Mouse (Mus musculus) thymus, postnatal 4 days (tissue): ENCODE data around the gene Arid3c.
"Not testable (repeated sequence)": the region's sequence is repeated elsewhere in the genome, so short reads cannot be mapped to it uniquely, and the experiment has no call there.

Source experiments
- DNase-seq: peaks from one replicate; pipeline ENCODE4 v3.0.0; 2021

Gene Arid3c

DNA sequence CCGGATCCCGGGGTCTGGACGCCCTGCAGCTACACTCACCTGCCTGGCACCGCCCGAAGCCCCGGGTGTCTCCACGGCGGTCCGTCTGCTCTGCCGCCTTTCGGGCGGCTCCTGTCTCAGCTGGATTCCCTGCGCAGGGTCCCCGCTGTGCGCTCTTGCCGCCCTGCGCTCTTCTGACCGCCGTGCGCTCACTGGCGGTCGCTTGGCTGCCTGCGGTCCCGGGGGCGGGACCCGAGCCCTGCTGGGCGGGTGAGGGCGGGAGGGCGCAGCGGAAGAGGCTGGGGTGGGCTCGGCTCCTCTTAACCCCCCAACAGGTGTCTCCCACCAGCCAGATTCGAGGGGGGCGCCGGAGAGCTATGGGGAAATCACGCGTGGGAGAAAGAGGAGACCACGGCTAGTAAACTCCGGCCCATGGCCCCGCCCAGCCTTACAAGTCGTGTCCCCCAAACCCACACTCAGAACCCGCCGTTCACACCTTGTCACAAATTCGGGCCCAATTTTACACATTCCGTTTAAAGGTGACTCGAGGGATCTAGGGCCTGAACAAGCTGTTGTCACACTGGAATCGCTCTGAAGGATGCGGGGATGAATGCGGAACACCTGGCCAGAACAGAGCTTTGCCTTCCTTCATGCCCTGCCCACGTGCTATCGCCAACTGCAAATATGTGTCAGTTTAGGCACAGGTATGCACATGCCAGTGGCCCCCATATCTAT lies at the start of gene Arid3c:
Gene Arid3c (minus strand): TSS at position 91 of the 714 bp plus-strand sequence.
- DNase-seq, result peak; percentile 66

GRCm38 (mm10) chr4:41775840-41776239 lies 44.9 kb upstream of the Arid3c start:
- not testable (repeated sequence) for DNase-seq

GRCm38 (mm10) chr4:41774506-41774905 lies 43.6 kb upstream of the Arid3c start:
- DNase-seq, result not testable (repeated sequence)

GRCm38 (mm10) chr4:41774002-41774401 lies 43.1 kb upstream of the Arid3c start, which contains the start of gene Ccl27a:
Gene Ccl27a, minus strand, starts transcription at chr4:41774247.
- peak; percentile 89 for DNase-seq

- DNase-seq, result peak; percentile 57
Observed at GRCm38 (mm10) chr4:41773502-41773901, 42.6 kb upstream of the Arid3c start.

DNA sequence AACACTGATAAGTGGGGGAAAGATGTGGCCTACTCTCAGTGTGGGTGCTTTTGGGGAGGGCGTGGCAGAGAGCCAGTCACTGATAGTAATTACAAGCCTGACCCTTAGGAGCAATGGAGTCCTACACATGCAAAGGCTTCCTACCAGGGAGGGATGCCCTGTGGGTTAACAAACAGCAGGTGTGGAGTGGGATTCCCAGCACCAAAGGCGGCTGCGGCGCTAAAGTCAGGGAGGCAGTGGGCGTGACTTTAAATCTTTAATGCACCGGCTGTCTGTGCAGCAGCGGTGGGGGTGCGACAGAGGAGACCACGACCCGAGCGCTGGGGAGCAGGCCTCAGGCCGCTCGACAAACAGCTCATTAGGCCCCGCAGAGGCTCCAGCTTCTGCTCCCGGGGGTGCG lies 42.0 kb upstream of the Arid3c start:
- peak; percentile 31 for DNase-seq

- not testable (repeated sequence) for DNase-seq
Observed at GRCm38 (mm10) chr4:41767301-41767700, 36.4 kb upstream of the Arid3c start.

DNA sequence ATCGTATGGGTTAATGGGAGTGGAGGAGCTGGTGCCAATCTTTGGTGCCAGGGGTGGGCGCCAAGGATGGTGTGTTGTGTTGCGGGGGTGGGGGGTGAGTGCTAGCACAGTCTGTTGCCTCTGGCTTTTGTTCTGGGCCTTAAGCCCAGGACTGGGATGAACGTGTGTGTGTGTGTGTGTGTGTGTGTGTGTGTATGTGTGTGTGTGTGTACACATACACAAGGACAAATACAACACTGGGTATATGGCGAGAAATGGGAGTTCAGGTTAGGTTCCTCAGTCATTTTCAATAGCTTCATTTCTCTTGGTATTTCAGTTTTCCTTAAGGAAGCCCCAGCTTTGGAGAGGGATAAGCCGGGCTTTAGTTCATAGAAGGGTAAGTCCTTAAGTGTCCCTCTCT lies 32.2 kb upstream of the Arid3c start:
- not testable (repeated sequence) for DNase-seq

DNA sequence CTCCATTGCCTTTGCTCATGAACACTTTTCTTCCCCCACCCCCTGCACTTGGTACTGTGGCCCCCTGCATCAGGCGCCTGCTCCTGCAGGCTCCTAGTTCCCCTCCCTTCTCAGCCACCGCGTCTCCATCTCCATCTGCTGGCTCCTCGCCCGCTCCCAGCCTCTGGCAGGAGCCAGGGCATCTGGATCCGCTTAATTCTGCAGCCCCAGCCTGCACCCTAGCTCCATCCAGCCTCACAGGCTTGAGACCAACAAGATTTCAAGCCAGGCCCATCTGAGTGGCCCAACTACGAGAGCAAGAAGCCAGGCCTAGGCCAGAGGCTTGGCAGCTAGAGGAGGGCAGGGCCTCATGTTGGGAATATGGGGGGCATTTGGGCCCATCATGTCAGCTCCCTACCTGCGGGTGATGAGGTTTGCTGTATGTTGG lies 31.8 kb upstream of the Arid3c start:
- DNase-seq, result not testable (repeated sequence)

GRCm38 (mm10) chr4:41762099-41762687 lies 31.3 kb upstream of the Arid3c start:
- no peak for DNase-seq

- no peak for DNase-seq
Observed at GRCm38 (mm10) chr4:41761680-41762079, 30.7 kb upstream of the Arid3c start.

- no peak for DNase-seq
Observed at GRCm38 (mm10) chr4:41760911-41761310, 30.0 kb upstream of the Arid3c start.

DNA sequence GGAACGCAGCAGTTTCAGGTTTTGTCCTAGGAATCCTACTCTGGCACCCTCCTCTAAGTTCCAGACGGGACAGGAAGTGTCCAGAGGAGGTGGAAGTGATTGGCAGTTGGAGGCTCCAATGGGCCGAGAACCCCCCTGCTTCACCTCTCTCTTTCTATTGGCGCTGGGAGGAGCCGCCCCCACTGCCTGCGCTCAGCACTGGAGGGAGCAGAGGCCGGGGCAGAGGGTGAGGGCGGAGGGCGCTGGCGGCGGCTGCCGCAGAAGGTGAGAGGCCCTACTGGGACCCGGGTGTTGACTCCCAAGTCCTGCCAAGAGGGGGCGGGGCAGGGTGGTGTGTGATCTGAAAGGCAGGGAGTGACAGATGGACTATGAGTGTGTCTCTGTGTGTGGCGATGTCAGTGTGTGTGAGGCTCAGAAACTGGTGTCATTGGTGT lies 29.4 kb upstream of the Arid3c start:
- peak; percentile 85 for DNase-seq

- DNase-seq, result no peak
Observed at GRCm38 (mm10) chr4:41759656-41760287, 28.8 kb upstream of the Arid3c start.

DNA sequence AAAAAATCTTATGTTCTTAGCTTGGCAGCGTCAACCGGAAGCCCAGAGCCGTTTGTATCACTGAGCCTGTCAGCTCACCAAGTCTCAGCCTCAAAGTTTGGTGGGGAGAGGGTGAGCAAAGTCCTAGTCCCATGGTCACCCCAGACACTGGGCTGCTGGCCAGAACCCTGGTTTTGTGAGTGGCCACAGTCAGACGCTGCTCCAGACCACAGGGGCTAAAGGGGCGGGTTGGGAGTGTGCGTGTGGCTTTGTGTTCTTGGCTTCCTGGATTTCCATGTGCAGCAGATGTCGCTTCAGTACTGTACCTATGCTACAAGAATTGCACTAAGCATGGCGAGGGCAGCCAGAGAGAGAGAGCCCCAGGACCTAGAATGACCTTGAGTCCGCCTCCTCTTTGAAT lies 28.3 kb upstream of the Arid3c start:
- no peak for DNase-seq

GRCm38 (mm10) chr4:41758701-41759100 lies 27.8 kb upstream of the Arid3c start:
- DNase-seq, result no peak

DNA sequence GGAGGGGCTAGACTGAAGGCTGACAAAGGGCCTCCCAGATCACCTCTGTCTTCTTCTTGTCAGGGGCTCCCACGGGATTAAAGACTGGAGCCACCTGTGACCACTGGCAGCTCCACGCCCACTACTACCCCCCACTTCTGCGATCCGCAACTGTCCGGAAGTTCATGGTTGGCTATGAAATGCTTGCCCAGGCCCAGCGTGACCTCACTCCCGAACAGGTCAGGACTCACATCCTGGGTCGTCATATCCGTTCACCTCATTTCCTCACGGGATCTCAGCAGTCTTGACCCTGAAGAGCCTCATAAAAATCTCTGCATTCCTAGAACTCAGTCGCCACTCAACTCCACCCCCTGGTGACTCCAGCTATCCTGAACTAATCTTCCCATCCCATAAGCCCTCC lies 27.1 kb upstream of the Arid3c start:
- no peak for DNase-seq

DNA sequence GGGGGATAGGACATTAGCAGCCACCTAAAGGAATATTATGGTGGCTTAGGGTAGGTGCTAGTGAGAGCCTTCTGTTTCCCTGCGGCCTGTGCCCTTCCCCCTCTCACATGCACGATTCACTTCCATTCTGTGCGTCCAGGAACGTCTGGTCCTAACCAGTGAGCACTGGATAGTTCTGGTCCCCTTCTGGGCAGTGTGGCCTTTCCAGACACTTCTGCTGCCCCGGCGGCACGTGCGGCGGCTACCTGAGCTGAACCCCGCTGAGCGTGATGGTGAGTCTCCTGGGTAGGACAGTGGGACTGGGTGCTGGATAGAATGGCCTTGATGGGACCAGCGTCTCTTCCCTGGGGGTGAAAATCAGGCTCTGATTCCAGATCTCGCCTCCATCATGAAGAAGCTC lies 26.4 kb upstream of the Arid3c start:
- no peak for DNase-seq

GRCm38 (mm10) chr4:41756440-41756839 lies 25.5 kb upstream of the Arid3c start:
- DNase-seq, result no peak

DNA sequence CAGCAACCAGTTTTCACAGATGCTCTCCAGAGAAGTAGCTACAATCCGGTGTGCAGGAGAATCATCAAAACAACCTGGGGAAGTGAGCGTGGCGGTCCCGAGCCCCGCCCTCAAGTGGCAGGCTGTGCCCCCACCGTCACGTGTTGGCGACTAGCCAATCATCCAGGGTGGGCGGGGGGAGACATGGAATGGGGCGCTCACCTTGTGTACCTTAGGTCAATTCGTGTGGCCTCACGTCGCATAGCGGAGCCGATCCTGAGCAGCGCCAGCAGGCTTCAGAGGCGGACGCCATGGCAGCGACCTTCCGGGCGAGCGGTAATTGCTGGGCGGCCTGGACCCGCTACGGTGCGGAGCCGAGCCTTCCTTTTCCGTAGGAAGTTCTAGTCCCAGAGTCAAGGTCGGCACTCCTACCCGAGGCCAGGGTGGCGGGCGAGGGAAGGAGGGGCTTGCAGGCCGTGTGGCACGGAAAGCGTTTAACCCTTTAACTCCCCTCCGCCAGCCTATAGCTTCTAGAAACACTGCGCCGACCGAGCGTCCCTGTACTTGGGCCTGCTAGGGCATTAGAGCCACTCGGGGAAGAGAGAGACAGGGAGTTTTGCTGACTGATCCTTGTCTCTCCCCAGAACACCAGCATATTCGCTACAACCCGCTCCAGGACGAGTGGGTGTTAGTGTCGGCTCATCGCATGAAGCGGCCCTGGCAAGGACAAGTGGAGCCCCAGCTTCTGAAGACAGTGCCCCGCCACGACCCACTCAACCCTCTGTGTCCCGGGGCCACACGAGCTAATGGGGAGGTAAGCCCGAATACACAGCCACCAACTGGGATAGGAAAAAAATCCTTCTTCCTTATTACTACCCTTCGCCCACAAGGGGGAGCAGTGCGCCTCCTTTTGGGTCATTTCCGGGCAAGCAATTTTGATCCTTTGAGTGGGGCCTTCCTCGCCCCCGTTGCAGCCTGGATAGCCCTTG lies 24.7 kb upstream of the Arid3c start, which contains the start of gene Sigmar1:
Gene Sigmar1 (minus strand): TSS at position 820 of the 968 bp plus-strand sequence.
- peak; percentile 95 for DNase-seq

DNA sequence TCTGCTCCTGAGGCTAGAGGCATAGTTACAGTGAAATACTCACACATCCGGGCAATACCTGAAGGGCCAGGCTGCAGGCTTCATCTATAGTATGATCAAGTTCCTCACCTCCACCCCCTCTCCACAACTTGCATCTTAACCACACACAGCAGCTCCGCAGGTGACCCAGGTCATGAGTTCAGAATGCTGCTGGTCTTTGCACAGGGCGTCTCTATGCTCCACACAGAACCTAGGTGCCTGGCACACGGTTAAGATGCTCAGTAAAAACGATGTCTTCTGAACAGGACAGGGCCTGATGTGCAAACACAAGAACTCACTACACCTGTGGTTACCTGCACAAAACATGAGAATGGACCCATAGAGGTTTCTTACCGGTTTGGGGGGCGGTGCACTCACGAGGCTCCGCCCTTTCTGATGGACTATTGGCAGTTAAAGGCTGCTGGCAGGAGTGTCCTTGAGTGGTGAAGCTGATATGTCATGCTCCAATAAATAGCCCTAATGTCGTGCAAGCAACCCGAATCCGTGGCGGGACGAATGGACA lies 23.9 kb upstream of the Arid3c start, which contains the start of gene Galt:
Gene Galt (plus strand): TSS at position 432 of the 541 bp plus-strand sequence.
- DNase-seq, result no peak

GRCm38 (mm10) chr4:41745021-41745420 lies 14.1 kb upstream of the Arid3c start:
- DNase-seq, result no peak
